In the genomic region with DNA sequence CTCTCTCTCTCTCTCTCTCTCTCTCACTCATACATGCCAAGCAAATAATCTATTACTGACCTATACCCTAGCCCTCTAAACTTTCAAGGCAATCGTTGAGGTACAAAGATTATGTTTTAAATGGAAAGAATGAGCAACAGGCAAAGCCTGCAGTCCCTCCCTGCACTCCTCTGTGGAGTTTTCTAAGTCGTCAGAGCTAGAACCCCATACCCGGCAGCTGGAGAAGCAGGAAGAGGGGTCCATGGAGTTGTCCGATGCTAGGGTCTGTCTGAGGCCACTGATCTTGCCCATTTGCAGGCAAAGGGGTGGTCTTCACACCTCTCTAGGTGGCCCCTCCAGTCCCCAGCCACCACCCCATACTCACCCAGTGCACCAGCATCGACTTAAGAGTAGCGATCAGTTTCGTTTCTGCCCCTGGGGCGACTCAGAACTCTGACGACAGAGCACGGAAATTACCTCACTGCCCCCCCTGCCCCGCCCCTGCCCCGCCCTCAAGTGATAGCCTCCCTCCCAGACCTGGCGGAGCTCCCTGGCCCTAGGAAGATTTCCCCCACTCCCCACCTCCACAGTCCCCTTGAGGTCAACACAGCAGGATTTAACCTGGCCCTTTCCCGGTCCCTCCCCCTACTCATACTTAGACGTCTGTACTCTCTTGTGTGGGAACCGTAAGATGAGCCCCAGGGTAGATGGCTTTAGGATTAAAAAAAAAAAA, we compare ENCODE assay signal across 7 mouse cellular contexts. TPM values are rescaled to one million over a fixed set of nuclear protein-coding genes. Genes with fewer than 3 reads are reported as not detected.
DNase-seq lines count a peak whose midpoint lies in the region; ATAC-seq lines count a peak whose summit lies in the region.

A gene (minus strand): TSS at position 426 of the 712 bp plus-strand sequence.

- H3K4me3 ChIP-seq in heart, embryonic 11.5 days (ENCODE audit: low read depth, low read length), result peak within 1 kb of the TSS; percentile 58
- peak within 1 kb of the TSS; percentile 59 for H3K4me3 ChIP-seq in kidney, embryonic 15.5 days (replicated peaks)

- H3K27ac ChIP-seq in heart, embryonic 11.5 days (ENCODE audit: low read depth, low read length), result no peak within 1 kb of the TSS
- H3K27ac ChIP-seq in kidney, embryonic 15.5 days, result no peak within 1 kb of the TSS

- DNase-seq in NIH3T3 (ENCODE audit: low read depth), result peak; percentile 83
- peak; percentile 64 for DNase-seq in c-Kit-positive CD71-positive TER-119-negative erythroid progenitor cells, embryonic 14.5 days (ENCODE audit: low read depth)
- DNase-seq in lung, postnatal 36 days, result peak; percentile 79
- DNase-seq in spleen, postnatal 36 days (ENCODE audit: low spot score in 2 of 2), result peak; percentile 72 to 76
- DNase-seq in cerebellum, adult 8-10 months, result no peak

- H3K9ac ChIP-seq in heart, embryonic 11.5 days (ENCODE audit: low read depth, low read length), result peak within 1 kb of the TSS; percentile 81
- peak within 1 kb of the TSS; percentile 50 for H3K9ac ChIP-seq in kidney, embryonic 15.5 days

- H3K9me3 ChIP-seq in heart, embryonic 11.5 days (replicated peaks; ENCODE audit: control insufficient read depth, low read length), result no peaks in the 10 kb centered on the region
- H3K9me3 ChIP-seq in kidney, embryonic 15.5 days (replicated peaks), result no peaks in the 10 kb centered on the region

- peak; percentile 71 for ATAC-seq in heart, embryonic 11.5 days (replicated peaks; ENCODE audit: insufficient number of reproducible peaks, low FRiP score, low TSS enrichment)
- ATAC-seq in kidney, embryonic 15.5 days (replicated peaks; ENCODE audit: low FRiP score), result peak; percentile 73

- H3K4me1 ChIP-seq in heart, embryonic 11.5 days (ENCODE audit: control insufficient read depth, insufficient read depth, low read length), result no peaks in the 10 kb centered on the region
- peaks cover 17% of the 10 kb centered on the region; the same call in 1 of the 2 replicates for H3K4me1 ChIP-seq in kidney, embryonic 15.5 days

- H3K36me3 ChIP-seq in heart, embryonic 11.5 days (ENCODE audit: control insufficient read depth, insufficient read depth, low read length), result no peaks in the 10 kb centered on the region
- H3K36me3 ChIP-seq in kidney, embryonic 15.5 days, result 0 out of 2 replicates have a peak, but pooled peaks cover 9% of the 10 kb centered on the region

- peak within 1 kb of the TSS; percentile 78 for H3K4me2 ChIP-seq in heart, embryonic 11.5 days
- H3K4me2 ChIP-seq in kidney, embryonic 15.5 days, result peak within 1 kb of the TSS; percentile 72

- 6% methylated on average over 16 of the region's 16 CpGs for WGBS in heart, embryonic 11.5 days (ENCODE audit: insufficient replicate concordance)
- 3% methylated on average over 16 of the region's 16 CpGs for WGBS in kidney, embryonic 15.5 days

- H3K27me3 ChIP-seq in heart, embryonic 11.5 days (ENCODE audit: control insufficient read depth, insufficient read depth, low read length), result no peaks in the 10 kb centered on the region
- no peaks in the 10 kb centered on the region for H3K27me3 ChIP-seq in kidney, embryonic 15.5 days

RNA-seq across cellular contexts. Expression of the gene that starts here (rescaled TPM):
- polyA plus RNA-seq in heart, embryonic 11.5 days (2014; fragmentation: Nextera tagmentation; extraction: Ambion mirVana), result 1.2 and 1.3 TPM in 2 replicates
- polyA plus RNA-seq in kidney, embryonic 15.5 days (2015; fragmentation: Nextera tagmentation; extraction: Ambion mirVana), result 1.3 and 1.6 TPM in 2 replicates
